Mouse (Mus musculus): Measurements from ENCODE around the gene Cemip. TPM values are rescaled to one million over a fixed set of nuclear protein-coding genes. Genes with fewer than 3 reads are reported as not detected.

Gene Cemip
- polyA plus RNA-seq, 1 experiment from 2014 or later, result 1.7 TPM

DNA sequence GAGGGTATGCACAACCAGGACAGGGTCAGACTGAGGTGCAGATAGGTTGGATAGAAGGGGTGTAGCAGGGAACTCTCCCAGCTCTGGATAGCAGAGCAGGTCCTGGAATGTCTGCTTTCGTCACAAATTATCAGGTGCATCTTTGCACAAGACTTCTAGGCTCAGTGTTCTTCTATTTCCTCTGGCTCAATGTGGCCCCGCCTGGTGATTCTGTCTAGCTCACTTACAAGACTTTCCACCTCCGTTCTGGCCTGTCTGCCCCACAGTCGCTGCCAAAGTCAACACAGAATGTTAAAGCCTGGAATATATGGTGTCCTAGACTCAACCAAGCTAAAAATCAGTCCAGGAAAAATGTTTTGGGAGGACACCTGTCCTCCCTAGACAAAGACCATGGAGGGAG, 57.9 kb downstream of the Cemip start:
- H3K4me3 ChIP-seq (ENCODE audit: low read depth, low read length), result no peak overlapping the region
- no peaks in the 10 kb centered on the region for H3K4me1 ChIP-seq (ENCODE audit: insufficient read depth)
- no peak overlapping the region for H3K9ac ChIP-seq
- ATAC-seq (ENCODE audit: insufficient read depth), result no peak
- no peaks in the 10 kb centered on the region for H3K9me3 ChIP-seq (ENCODE audit: low read depth, low read length)
- 51% methylated on average over 4 of the region's 4 CpGs for WGBS
- H3K36me3 ChIP-seq (ENCODE audit: insufficient read depth), result no peaks in the 10 kb centered on the region
- H3K27ac ChIP-seq (ENCODE audit: low read depth), result no peak overlapping the region
- no peaks in the 10 kb centered on the region for H3K27me3 ChIP-seq (ENCODE audit: insufficient read depth, low read length)
- DNase-seq, result no peak
- no peak overlapping the region for H3K4me2 ChIP-seq
- TF ChIP-seq CTCF (IDR thresholded peaks at IDR 0.05; ENCODE audit: low read depth), result no peak

- no peaks in the 10 kb centered on the region for H3K36me3 ChIP-seq (ENCODE audit: insufficient read depth)
- 74% methylated on average over 1 of the region's 1 CpGs for WGBS
- DNase-seq (no peak), ATAC-seq (ENCODE audit: insufficient read depth) (no peak)
- no peaks in the 10 kb centered on the region for H3K4me1 ChIP-seq (ENCODE audit: insufficient read depth)
- no peaks in the 10 kb centered on the region for H3K27me3 ChIP-seq (ENCODE audit: insufficient read depth, low read length)
- H3K9me3 ChIP-seq (ENCODE audit: low read depth, low read length), result no peaks in the 10 kb centered on the region
- H3K27ac ChIP-seq (ENCODE audit: low read depth), result no peak overlapping the region
- no peak for TF ChIP-seq CTCF (IDR thresholded peaks at IDR 0.05; ENCODE audit: low read depth)
- no peak overlapping the region for H3K9ac ChIP-seq
- no peak overlapping the region for H3K4me3 ChIP-seq (ENCODE audit: low read depth, low read length)
- no peak overlapping the region for H3K4me2 ChIP-seq
Measured at GRCm38 (mm10) chr7:84026950-84027585, 59.2 kb downstream of the Cemip start.

DNA sequence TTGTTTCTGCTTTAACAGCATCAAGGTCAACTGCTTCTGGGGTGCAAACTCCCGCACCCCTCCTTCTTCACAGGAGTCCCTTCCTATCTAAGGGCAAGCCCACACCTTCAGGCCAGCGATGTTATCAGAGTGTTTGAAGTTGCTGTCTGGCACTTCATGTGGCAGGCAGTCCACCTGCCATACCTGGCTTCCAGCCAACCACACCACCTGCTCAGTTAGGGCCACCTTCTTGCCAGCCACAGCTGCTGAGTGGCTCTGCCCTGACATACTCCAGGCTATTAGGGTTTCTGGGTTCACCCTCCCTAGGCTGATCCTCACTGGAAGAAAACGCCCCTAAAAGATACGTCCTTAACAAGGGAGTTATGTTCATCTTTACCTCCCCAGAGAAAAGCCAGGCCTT, 60.2 kb downstream of the Cemip start:
- H3K36me3 ChIP-seq (ENCODE audit: insufficient read depth), result no peaks in the 10 kb centered on the region
- H3K4me2 ChIP-seq, result no peak overlapping the region
- H3K27ac ChIP-seq (ENCODE audit: low read depth), result no peak overlapping the region
- H3K4me3 ChIP-seq (ENCODE audit: low read depth, low read length), result no peak overlapping the region
- H3K9ac ChIP-seq, result no peak overlapping the region
- H3K27me3 ChIP-seq (ENCODE audit: insufficient read depth, low read length), result no peaks in the 10 kb centered on the region
- TF ChIP-seq CTCF (IDR thresholded peaks at IDR 0.05; ENCODE audit: low read depth), result no peak
- ATAC-seq (ENCODE audit: insufficient read depth), result peak; percentile 32; the same call in 1 of the 2 replicates
- WGBS, result 61% methylated on average over 4 of the region's 4 CpGs
- no peaks in the 10 kb centered on the region for H3K9me3 ChIP-seq (ENCODE audit: low read depth, low read length)
- no peaks in the 10 kb centered on the region for H3K4me1 ChIP-seq (ENCODE audit: insufficient read depth)
- peak; percentile 43 for DNase-seq

GRCm38 (mm10) chr7:84023466-84023865, 62.8 kb downstream of the Cemip start:
- H3K27me3 ChIP-seq (ENCODE audit: insufficient read depth, low read length), result no peaks in the 10 kb centered on the region
- H3K27ac ChIP-seq (ENCODE audit: low read depth), result no peak overlapping the region
- peaks cover 8% of the 10 kb centered on the region for H3K4me1 ChIP-seq (ENCODE audit: insufficient read depth)
- H3K9me3 ChIP-seq (ENCODE audit: low read depth, low read length), result no peaks in the 10 kb centered on the region
- 51% methylated on average over 6 of the region's 6 CpGs for WGBS
- ATAC-seq (ENCODE audit: insufficient read depth), result no peak
- no peak overlapping the region for H3K9ac ChIP-seq
- DNase-seq, result no peak
- no peak overlapping the region for H3K4me2 ChIP-seq
- H3K4me3 ChIP-seq (ENCODE audit: low read depth, low read length), result no peak overlapping the region
- no peak for TF ChIP-seq CTCF (IDR thresholded peaks at IDR 0.05; ENCODE audit: low read depth)
- H3K36me3 ChIP-seq (ENCODE audit: insufficient read depth), result no peaks in the 10 kb centered on the region

DNA sequence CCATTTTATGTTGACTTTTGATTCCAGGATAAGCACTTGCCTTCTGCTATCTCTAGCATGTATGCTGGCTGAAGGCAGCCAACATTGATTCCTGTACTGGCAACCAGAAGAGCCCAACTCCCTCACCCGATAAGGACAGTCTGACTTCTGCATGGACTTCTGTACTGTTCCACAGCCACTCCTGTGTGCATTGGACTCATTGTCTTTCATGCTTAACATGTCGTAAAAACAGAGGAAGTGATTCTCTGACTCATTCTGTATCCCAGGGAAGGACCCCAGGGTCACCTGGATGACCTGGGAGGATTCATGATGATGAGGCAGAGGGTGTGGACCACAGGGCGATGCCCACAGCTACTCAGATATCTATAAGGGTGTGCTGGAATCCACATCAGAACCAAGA, 63.8 kb downstream of the Cemip start:
- no peak for ATAC-seq (ENCODE audit: insufficient read depth)
- no peak overlapping the region for H3K4me2 ChIP-seq

GRCm38 (mm10) chr7:84019381-84019780, 66.9 kb downstream of the Cemip start:
- ATAC-seq (ENCODE audit: insufficient read depth), result no peak
- Histone ChIP-seq H3K4me1 (ENCODE audit: insufficient read depth) (peaks cover 16% of the 10 kb centered on the region), H3K9ac (no peak overlapping the region), H3K4me3 (ENCODE audit: low read depth, low read length) (no peak overlapping the region), H3K9me3 (ENCODE audit: low read depth, low read length) (no peaks in the 10 kb centered on the region), H3K4me2 (no peak overlapping the region), H3K27me3 (ENCODE audit: insufficient read depth, low read length) (no peaks in the 10 kb centered on the region), H3K27ac (ENCODE audit: low read depth) (no peak overlapping the region), H3K36me3 (ENCODE audit: insufficient read depth) (no peaks in the 10 kb centered on the region)
- no peak for DNase-seq
- TF ChIP-seq CTCF (IDR thresholded peaks at IDR 0.05; ENCODE audit: low read depth), result no peak

More for the DNA sequence above, 63.8 kb downstream of the Cemip start:
- no peak for DNase-seq
- no peak for TF ChIP-seq CTCF (IDR thresholded peaks at IDR 0.05; ENCODE audit: low read depth)
- no peaks in the 10 kb centered on the region for H3K27me3 ChIP-seq (ENCODE audit: insufficient read depth, low read length)
- H3K36me3 ChIP-seq (ENCODE audit: insufficient read depth), result no peaks in the 10 kb centered on the region
- H3K27ac ChIP-seq (ENCODE audit: low read depth), result no peak overlapping the region
- no peak overlapping the region for H3K4me3 ChIP-seq (ENCODE audit: low read depth, low read length)
- H3K9ac ChIP-seq, result no peak overlapping the region
- no peaks in the 10 kb centered on the region for H3K9me3 ChIP-seq (ENCODE audit: low read depth, low read length)
- H3K4me1 ChIP-seq (ENCODE audit: insufficient read depth), result peaks cover 16% of the 10 kb centered on the region
- 69% methylated on average over 3 of the region's 3 CpGs for WGBS

GRCm38 (mm10) chr7:84018291-84019266, 67.7 kb downstream of the Cemip start:
- Histone ChIP-seq H3K36me3 (ENCODE audit: insufficient read depth) (no peaks in the 10 kb centered on the region), H3K4me2 (no peak overlapping the region), H3K4me1 (ENCODE audit: insufficient read depth) (peaks cover 16% of the 10 kb centered on the region), H3K9ac (no peak overlapping the region), H3K27ac (ENCODE audit: low read depth) (peak overlapping the region; percentile 64), H3K4me3 (ENCODE audit: low read depth, low read length) (no peak overlapping the region), H3K27me3 (ENCODE audit: insufficient read depth, low read length) (no peaks in the 10 kb centered on the region), H3K9me3 (ENCODE audit: low read depth, low read length) (no peaks in the 10 kb centered on the region)
- peak; percentile 7; the same call in 1 of the 2 replicates for TF ChIP-seq CTCF (IDR thresholded peaks at IDR 0.05; ENCODE audit: low read depth)
- 40% methylated on average over 5 of the region's 5 CpGs for WGBS
- DNase-seq (peak; percentile 76), ATAC-seq (ENCODE audit: insufficient read depth) (peak; percentile 77; the same call in 1 of the 2 replicates)

Measured in lung, embryonic 14.5 days (tissue).